Mouse (Mus musculus): ENCODE measurements around the gene Slc15a5.
A peak's percentile ranks its signal among the peaks of the same experiment; 100 is the strongest.

DNA sequence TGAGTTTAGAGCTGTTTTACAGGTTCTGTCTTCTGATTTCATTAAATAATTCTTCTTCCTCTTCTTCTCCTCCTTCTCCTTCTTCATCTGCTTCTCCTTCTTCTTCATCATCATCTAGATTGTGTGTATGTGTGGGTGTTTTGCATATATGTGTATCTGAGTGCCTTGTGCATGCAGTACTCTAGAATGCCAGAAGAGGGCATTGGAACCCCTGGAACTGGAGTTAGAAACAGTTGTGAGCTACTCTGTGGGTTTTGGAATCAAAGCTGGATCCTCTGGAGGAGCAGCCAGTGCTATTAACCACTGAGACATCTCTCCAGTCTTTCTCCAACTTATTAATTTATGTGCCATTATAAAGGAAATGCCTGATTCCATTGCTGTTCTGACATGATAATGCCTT lies 89.9 kb downstream of the Slc15a5 start:
- peak; percentile 65 for TF ChIP-seq CTCF (IDR thresholded peaks at IDR 0.05; ENCODE audit: low read depth)
- no peak for TF ChIP-seq EP300 (IDR thresholded peaks at IDR 0.05; ENCODE audit: low read depth)

All from liver, postnatal 0 days (tissue).